Mouse (Mus musculus) liver, embryonic 12.5 days (tissue): ENCODE data around the gene Ccdc63. TPM values are rescaled to one million over a fixed set of nuclear protein-coding genes. Genes with fewer than 3 reads are reported as not detected.
"Not testable (repeated sequence)": the region's sequence is repeated elsewhere in the genome, so short reads cannot be mapped to it uniquely, and the experiment has no call there.

Experiments used
- ATAC-seq: fragments of 200-750 bp; cut with Nextera tagmentation; 2 replicates; pipeline ENCODE4 v1.8.0; 2017; ENCODE audit warnings: moderate number of reproducible peaks, mild to moderate bottlenecking, moderate library complexity
- H3K27ac ChIP-seq: fragments of 300-500 bp; sonication (generic); 2 replicates; pipeline ENCODE4 v1.5.1; 2016; ENCODE audit warnings: mild to moderate bottlenecking
- H3K27me3 ChIP-seq: fragments of 300-500 bp; sonication (generic); replicated peaks from 2 replicates; pipeline ENCODE4 v1.6.1; 2016; ENCODE audit warnings: mild to moderate bottlenecking, moderate library complexity
- H3K36me3 ChIP-seq: fragments of 300-500 bp; sonication (generic); 2 replicates; pipeline ENCODE4 v1.6.1; 2016; ENCODE audit warnings: mild to moderate bottlenecking, moderate library complexity
- H3K4me1 ChIP-seq: fragments of 300-500 bp; sonication (generic); 2 replicates; pipeline ENCODE4 v1.6.1; 2016
- H3K4me2 ChIP-seq: fragments of 300-500 bp; sonication (generic); 2 replicates; pipeline ENCODE4 v1.6.1; 2016; ENCODE audit warnings: mild to moderate bottlenecking, moderate library complexity
- H3K4me3 ChIP-seq: fragments of 300-500 bp; sonication (generic); 2 replicates; pipeline ENCODE4 v1.5.1; 2016; ENCODE audit warnings: mild to moderate bottlenecking, moderate library complexity
- H3K9ac ChIP-seq: fragments of 300-500 bp; sonication (generic); 2 replicates; pipeline ENCODE4 v1.6.1; 2016; ENCODE audit warnings: mild to moderate bottlenecking, moderate library complexity
- H3K9me3 ChIP-seq: fragments of 300-500 bp; sonication (generic); replicated peaks from 2 replicates; pipeline ENCODE4 v1.6.1; 2016; ENCODE audit warnings: mild to moderate bottlenecking, moderate library complexity
- WGBS: fragments of 180-500 bp; shearing (Covaris S2); methylation state at CpG from one replicate; pipeline ENCODE4 v1.1.7; 2016; ENCODE audit not compliant: insufficient replicate concordance; 5-methylcytosine and 5-hydroxymethylcytosine counted together
- polyA plus RNA-seq: library from polyadenylated mRNA; unstranded; fragments of >200 nt; fragmentation: Nextera tagmentation; extraction: Ambion mirVana; gene quantifications from 2 replicates; pipeline ENCODE4 v1.2.1, GENCODE M21; 2016

Ccdc63 gene
- not detected in 2 replicates for polyA plus RNA-seq

- Histone ChIP-seq H3K4me1 (peaks cover 46% of the 10 kb centered on the region), H3K9me3 (no peaks in the 10 kb centered on the region), H3K36me3 (no peaks in the 10 kb centered on the region), H3K4me3 (no peak within 1 kb of the TSS), H3K27me3 (peaks cover 9% of the 10 kb centered on the region; the same call in 1 of the 2 replicates), H3K9ac (no peak within 1 kb of the TSS), H3K27ac (no peak within 1 kb of the TSS), H3K4me2 (no peak within 1 kb of the TSS)
- ATAC-seq = no peak
- WGBS = 79% methylated on average over 3 of the region's 3 CpGs
These were observed at the start of gene Ccdc63 for GRCm38 (mm10) chr5:122140723-122141122. Ccdc63 (minus strand) TSS chr5:122140823.

- 32% methylated on average over 3 of the region's 3 CpGs for WGBS
- Histone ChIP-seq H3K4me2 (no peak overlapping the region), H3K36me3 (no peaks in the 10 kb centered on the region), H3K4me3 (no peak overlapping the region), H3K9me3 (0 out of 2 replicates have a peak, but pooled peaks cover 10% of the 10 kb centered on the region), H3K27ac (no peak overlapping the region), H3K9ac (no peak overlapping the region), H3K4me1 (peaks cover 3% of the 10 kb centered on the region; the same call in 1 of the 2 replicates), H3K27me3 (no peaks in the 10 kb centered on the region)
- ATAC-seq = no peak
These were observed 48.5 kb upstream of the Ccdc63 start for GRCm38 (mm10) chr5:122189115-122189514.

- H3K4me3 ChIP-seq, H3K9ac ChIP-seq, H3K4me2 ChIP-seq, H3K27ac ChIP-seq, ATAC-seq, H3K36me3 ChIP-seq, H3K4me1 ChIP-seq, H3K27me3 ChIP-seq: not testable (repeated sequence)
- WGBS = 82% methylated on average over 6 of the region's 6 CpGs
- H3K9me3 ChIP-seq = 0 out of 2 replicates have a peak, but pooled peaks cover 10% of the 10 kb centered on the region
These were observed 44.2 kb upstream of the Ccdc63 start for GRCm38 (mm10) chr5:122184858-122185257.

- Histone ChIP-seq H3K4me3 (no peak overlapping the region), H3K4me1 (no peaks in the 10 kb centered on the region), H3K4me2 (no peak overlapping the region), H3K27ac (no peak overlapping the region), H3K9ac (no peak overlapping the region), H3K36me3 (no peaks in the 10 kb centered on the region), H3K9me3 (0 out of 2 replicates have a peak, but pooled peaks cover 10% of the 10 kb centered on the region), H3K27me3 (no peaks in the 10 kb centered on the region)
- 52% methylated on average over 7 of the region's 7 CpGs for WGBS
- ATAC-seq = no peak
These were observed 43.7 kb upstream of the Ccdc63 start for GRCm38 (mm10) chr5:122184283-122184806.

- WGBS = 31% methylated on average over 6 of the region's 6 CpGs
- H3K9ac ChIP-seq = no peak overlapping the region
- H3K27me3 ChIP-seq = no peaks in the 10 kb centered on the region
- no peak for ATAC-seq
- no peak overlapping the region for H3K27ac ChIP-seq
- H3K9me3 ChIP-seq = 0 out of 2 replicates have a peak, but pooled peaks cover 2% of the 10 kb centered on the region
- peaks cover 23% of the 10 kb centered on the region for H3K36me3 ChIP-seq
- H3K4me3 ChIP-seq = no peak overlapping the region
- no peaks in the 10 kb centered on the region for H3K4me1 ChIP-seq
- no peak overlapping the region for H3K4me2 ChIP-seq
These were observed 39.0 kb upstream of the Ccdc63 start for GRCm38 (mm10) chr5:122179665-122180064.

- Histone ChIP-seq H3K27me3 (no peaks in the 10 kb centered on the region), H3K27ac (no peak overlapping the region), H3K9ac (no peak overlapping the region), H3K4me1 (no peaks in the 10 kb centered on the region), H3K36me3 (peaks cover 49% of the 10 kb centered on the region), H3K9me3 (no peaks in the 10 kb centered on the region), H3K4me2 (no peak overlapping the region), H3K4me3 (no peak overlapping the region)
- ATAC-seq = peak; percentile 70
- 55% methylated on average over 1 of the region's 1 CpGs for WGBS
These were observed 35.8 kb upstream of the Ccdc63 start for GRCm38 (mm10) chr5:122176398-122176797.

- Histone ChIP-seq H3K27me3 (no peaks in the 10 kb centered on the region), H3K4me3 (no peak overlapping the region), H3K4me1 (no peaks in the 10 kb centered on the region), H3K4me2 (no peak overlapping the region), H3K27ac (no peak overlapping the region), H3K9ac (no peak overlapping the region), H3K9me3 (no peaks in the 10 kb centered on the region), H3K36me3 (peaks cover 53% of the 10 kb centered on the region)
- WGBS = 80% methylated on average over 7 of the region's 7 CpGs
- ATAC-seq = no peak
These were observed 35.3 kb upstream of the Ccdc63 start for GRCm38 (mm10) chr5:122175961-122176360.

- no peak overlapping the region for H3K4me2 ChIP-seq
- no peaks in the 10 kb centered on the region for H3K4me1 ChIP-seq
- H3K36me3 ChIP-seq = peaks cover 58% of the 10 kb centered on the region
- H3K4me3 ChIP-seq = no peak overlapping the region
- no peaks in the 10 kb centered on the region for H3K27me3 ChIP-seq
- H3K27ac ChIP-seq = 0 out of 2 replicates have a peak overlapping the region, but pooled peaks have one; percentile 1
- H3K9me3 ChIP-seq = no peaks in the 10 kb centered on the region
- ATAC-seq = no peak
- no peak overlapping the region for H3K9ac ChIP-seq
- WGBS = 74% methylated on average over 2 of the region's 2 CpGs
These were observed 34.8 kb upstream of the Ccdc63 start for GRCm38 (mm10) chr5:122175402-122175801.

- Histone ChIP-seq H3K9me3 (no peaks in the 10 kb centered on the region), H3K4me3 (no peak overlapping the region), H3K27me3 (no peaks in the 10 kb centered on the region), H3K27ac (no peak overlapping the region), H3K9ac (no peak overlapping the region), H3K4me2 (no peak overlapping the region), H3K36me3 (peaks cover 89% of the 10 kb centered on the region), H3K4me1 (peaks cover 11% of the 10 kb centered on the region)
- no peak for ATAC-seq
- 87% methylated on average over 8 of the region's 8 CpGs for WGBS
These were observed 30.4 kb upstream of the Ccdc63 start for GRCm38 (mm10) chr5:122171058-122171457.

- Histone ChIP-seq H3K36me3 (peaks cover 100% of the 10 kb centered on the region), H3K4me1 (peaks cover 36% of the 10 kb centered on the region), H3K4me2 (no peak overlapping the region), H3K27ac (no peak overlapping the region), H3K4me3 (no peak overlapping the region), H3K9ac (no peak overlapping the region), H3K27me3 (no peaks in the 10 kb centered on the region), H3K9me3 (no peaks in the 10 kb centered on the region)
- WGBS = 90% methylated on average over 14 of the region's 14 CpGs
- ATAC-seq = no peak
These were observed 27.9 kb upstream of the Ccdc63 start for GRCm38 (mm10) chr5:122168344-122169069.

- Histone ChIP-seq H3K4me1 (peaks cover 54% of the 10 kb centered on the region), H3K9ac (0 out of 2 replicates have a peak overlapping the region, but pooled peaks have one; percentile 2), H3K27ac (no peak overlapping the region), H3K4me3 (no peak overlapping the region), H3K4me2 (no peak overlapping the region), H3K36me3 (peaks cover 100% of the 10 kb centered on the region), H3K27me3 (no peaks in the 10 kb centered on the region), H3K9me3 (no peaks in the 10 kb centered on the region)
- no peak for ATAC-seq
- WGBS = 36% methylated on average over 8 of the region's 8 CpGs
These were observed 26.1 kb upstream of the Ccdc63 start for GRCm38 (mm10) chr5:122166636-122167161.

- H3K9me3 ChIP-seq = no peaks in the 10 kb centered on the region
- H3K4me3 ChIP-seq = no peak overlapping the region
- no peak overlapping the region for H3K9ac ChIP-seq
- ATAC-seq = no peak
- no peak overlapping the region for H3K27ac ChIP-seq
- peaks cover 100% of the 10 kb centered on the region for H3K36me3 ChIP-seq
- WGBS = 67% methylated on average over 6 of the region's 6 CpGs
- H3K4me1 ChIP-seq = peaks cover 67% of the 10 kb centered on the region
- H3K4me2 ChIP-seq = no peak overlapping the region
- no peaks in the 10 kb centered on the region for H3K27me3 ChIP-seq
These were observed 24.8 kb upstream of the Ccdc63 start for GRCm38 (mm10) chr5:122165233-122165915.
